Mouse (Mus musculus) ES-E14 (cell line): ENCODE data around the gene Stx1a.

ENCODE experiments used
- HCFC1 ChIP-seq: IDR thresholded peaks from 2 replicates; pipeline ENCODE4 v1.6.1; 2012; ENCODE audit warnings: low read length, inconsistent platforms, borderline replicate concordance; ENCODE audit not compliant: insufficient read depth
- MAFK ChIP-seq: IDR thresholded peaks from 2 replicates; pipeline ENCODE4 v1.6.1; 2014; ENCODE audit warnings: mild to moderate bottlenecking, low read depth, low read length, inconsistent platforms; ENCODE audit not compliant: insufficient read depth
- ZNF384 ChIP-seq: IDR thresholded peaks from 2 replicates; pipeline ENCODE4 v1.6.1; 2012; ENCODE audit warnings: low read depth, low read length, inconsistent platforms

- no peak for TF ChIP-seq MAFK
- no peak for TF ChIP-seq HCFC1
- no peak for TF ChIP-seq ZNF384
These were observed 49.8 kb upstream of the Stx1a start for GRCm38 (mm10) chr5:134973526-134973925.
